Mouse (Mus musculus) left cerebral cortex, adult 11 months (tissue): ENCODE measurements around the gene Atp2c2.

Experiments
- DNase-seq: peaks from one replicate; pipeline ENCODE4 v3.0.0; 2022; ENCODE audit warnings: low spot score

Gene Atp2c2

DNA sequence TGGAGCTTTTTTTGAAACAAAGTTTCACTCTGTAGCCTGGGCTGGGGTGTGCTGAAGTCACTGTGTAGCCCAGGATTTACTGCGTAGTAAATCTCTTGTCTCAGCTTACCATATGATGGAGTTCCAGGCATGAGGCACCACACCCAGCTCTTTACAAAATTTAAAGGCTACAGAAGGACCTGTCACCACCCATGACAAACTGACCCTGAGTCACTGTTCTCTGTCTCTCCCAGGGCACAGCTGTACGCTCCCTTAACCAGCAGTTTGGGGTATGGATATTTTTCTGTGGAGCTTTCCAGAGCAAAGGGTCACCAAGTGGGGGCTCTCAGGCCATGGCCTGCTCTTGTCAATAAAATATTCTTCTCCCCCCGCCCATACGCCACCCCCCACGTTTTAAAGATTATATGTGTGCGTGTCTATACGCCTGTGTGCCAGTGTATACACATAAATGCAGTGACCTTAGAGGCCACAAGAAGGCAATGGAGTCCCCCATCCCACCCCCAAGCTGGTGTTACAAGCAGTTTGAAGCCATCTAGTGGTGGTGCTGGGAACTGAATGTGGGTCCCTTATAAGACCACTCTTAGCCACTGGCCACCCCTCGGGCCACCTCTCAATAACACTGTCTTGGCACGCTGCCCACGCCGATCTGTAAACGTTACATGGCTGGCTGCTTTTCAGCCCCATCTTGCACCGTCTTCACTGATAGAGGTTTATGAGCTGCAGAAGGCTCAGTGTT, 43.6 kb downstream of the Atp2c2 start:
- DNase-seq, result no peak

DNA sequence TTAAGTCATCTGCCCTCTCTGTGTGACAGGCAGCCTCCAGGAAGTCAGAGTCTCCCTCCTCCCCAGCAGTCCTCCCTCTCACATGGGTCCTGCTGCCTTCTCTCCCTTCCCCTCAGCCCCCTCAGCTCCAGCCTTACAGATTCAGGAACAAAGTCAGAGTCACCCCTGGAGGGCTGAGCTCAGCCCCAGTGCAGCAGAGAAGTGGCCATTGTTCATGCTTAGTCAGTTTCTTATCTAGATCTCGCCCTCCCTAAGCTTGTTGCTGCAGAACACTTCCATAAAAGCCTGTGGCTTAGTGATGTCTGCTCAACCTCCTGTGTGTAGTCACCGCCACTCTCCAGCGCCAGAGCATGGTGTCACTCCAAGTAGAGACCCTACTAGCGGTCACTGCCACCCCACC, 44.8 kb downstream of the Atp2c2 start:
- no peak for DNase-seq

DNA sequence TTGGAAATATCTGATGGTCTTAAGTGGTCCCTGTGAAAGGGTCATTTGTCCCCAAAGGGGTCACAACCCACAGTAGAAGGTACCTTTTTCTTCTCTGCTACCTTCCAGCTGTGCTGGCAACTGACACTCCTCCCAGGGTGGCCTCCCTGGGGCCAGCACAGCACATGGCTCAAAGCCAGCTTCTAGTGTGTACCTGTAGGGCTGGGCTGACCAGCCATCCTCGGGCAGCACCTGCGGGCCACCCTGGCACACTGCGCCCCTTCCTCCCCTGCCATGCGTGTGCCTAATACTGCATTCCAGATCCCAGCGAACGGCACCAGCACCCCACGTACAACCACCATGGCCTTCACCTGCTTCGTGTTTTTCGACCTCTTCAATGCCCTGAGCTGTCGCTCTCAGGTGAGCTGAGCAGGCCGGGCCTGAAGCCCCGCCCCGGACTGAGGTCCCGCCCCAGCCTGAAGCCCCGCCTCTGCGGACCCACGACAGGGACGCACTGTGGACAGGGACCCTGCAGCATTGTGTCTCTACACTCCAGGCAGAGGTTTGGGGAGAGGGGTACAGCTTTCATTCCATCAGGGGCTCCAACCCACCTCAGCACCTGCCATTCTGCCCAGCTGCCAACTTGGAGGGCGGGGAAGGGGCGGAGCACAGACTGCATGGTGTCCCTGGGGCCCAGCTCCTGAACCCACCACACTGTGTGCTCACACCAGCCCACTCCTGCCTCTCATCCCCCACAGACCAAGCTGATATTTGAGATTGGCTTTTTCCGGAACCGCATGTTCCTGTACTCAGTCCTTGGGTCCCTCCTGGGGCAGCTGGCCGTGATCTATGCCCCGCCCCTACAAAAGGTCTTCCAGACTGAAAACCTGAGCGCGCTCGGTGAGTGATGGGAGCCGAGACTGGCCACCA, 55.7 kb downstream of the Atp2c2 start:
- no peak for DNase-seq

DNA sequence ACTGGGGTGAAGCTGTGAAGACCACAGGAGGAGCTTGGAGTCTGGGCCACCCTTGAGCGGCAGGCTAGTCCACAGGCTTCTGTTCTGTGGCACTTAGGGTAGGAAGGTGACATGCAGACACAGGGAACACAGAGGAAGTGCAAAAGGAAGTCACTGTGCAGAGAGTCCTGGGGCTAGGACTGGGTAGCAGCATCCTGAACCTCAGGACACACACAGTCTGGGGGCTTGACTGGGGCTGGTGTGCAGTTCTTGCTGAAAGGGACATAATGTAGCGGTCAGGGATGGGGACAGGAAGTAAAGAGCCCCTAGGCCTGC, 56.3 kb downstream of the Atp2c2 start:
- no peak for DNase-seq

DNA sequence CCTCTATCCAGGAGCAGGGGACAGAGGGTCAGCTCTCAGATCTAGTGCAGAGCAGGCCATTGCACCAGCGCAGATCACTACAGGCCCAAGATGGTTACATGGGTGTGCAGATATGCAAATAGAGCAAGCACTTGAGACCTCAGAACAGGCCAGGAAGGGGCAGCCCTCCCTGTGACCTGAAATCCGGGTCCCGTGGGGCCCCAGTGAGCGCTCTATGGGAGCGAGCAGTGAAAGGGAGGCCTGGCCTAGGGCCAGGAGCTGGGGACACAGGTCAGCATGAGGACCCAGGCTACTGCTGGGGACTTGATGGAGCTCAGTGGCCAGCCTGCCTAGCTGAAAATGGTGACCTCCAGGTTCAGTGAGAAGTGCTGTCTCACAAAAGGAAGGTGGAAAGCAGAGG, 56.7 kb downstream of the Atp2c2 start:
- DNase-seq, result no peak

DNA sequence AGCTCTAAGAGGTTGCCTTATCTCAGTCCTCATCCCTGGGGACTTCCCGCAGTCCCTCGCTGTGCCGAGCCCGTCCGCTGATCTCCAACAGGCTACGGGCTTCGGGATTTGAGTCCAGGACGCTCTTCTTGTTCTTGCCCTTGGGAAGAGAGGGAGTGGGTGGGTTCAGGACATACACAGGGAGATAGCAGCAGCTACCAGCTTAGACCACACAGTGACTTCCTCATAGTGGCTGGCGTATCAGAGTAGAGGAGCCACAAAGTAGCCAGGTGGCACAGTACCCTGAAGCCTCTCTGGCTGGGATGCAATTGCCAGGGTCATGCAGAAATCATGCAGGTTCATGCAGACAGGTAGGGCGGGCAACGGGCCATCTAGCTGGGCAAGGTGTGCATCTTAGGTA, 61.9 kb downstream of the Atp2c2 start:
- no peak for DNase-seq

DNA sequence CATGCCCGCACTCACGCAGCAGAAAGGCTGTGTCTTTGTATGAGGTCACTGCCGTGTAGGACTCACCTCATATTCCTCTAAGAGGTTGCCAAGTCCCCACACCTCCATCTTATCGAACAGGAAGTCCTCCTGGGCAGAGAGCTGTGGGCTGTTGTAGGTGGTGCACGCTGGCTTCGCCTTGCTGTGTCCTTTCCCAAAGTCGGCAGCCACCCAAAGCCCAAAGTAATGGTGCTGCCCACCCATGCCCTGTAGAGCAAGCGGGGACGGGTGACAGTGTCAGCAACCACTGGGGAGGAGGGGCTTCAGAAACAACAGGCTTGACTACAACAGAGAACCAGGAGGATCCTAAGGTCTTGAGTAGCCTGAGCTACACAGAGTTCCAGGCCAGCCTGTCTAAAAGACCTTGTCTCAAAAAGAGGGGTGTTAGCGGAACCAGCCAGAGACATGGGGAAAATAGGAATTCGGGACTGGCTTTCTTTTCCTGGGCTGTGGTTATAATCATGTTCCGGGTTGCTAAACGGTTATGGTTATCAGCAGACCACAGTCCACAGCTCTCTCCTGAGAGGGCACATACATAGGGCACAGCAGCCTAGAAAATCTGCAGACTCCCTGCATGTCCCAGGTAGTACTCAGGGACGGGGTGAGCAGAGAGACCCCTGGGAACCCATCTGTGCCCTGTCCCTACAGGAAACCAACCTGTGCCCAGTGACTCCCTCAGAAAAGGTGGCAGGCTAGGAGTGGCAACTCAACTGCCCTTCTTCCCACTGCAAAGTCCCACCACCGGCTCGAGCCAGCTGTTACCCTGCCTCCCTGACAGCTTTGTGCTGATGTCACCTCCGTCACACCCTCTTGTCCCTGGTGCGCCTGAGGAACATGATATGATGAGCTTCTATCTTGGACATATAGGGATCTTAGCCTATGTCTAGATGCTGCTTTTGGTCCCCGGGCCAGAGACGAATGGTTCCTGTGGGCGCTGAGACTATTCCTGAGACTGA, 62.7 kb downstream of the Atp2c2 start:
- no peak for DNase-seq

DNA sequence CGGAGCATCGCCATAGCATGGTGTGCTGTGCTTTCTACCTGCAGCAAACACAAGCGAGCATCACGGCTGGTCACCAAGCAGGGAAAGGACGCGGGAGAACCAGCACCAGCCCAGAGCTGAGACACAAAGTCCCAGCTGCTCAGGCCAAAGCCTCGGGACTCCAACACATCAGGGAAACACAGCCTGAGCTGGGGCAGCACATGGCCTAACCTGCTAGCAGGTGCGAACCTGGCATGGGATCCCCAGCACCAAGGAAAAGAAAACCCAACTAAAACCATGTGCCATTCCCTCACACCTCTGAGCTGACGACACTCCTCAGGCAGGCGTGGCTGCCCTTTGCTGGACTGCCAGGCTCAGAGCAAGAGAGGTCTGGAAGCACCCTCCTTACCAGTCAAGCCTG, 65.5 kb downstream of the Atp2c2 start:
- DNase-seq, result no peak

DNA sequence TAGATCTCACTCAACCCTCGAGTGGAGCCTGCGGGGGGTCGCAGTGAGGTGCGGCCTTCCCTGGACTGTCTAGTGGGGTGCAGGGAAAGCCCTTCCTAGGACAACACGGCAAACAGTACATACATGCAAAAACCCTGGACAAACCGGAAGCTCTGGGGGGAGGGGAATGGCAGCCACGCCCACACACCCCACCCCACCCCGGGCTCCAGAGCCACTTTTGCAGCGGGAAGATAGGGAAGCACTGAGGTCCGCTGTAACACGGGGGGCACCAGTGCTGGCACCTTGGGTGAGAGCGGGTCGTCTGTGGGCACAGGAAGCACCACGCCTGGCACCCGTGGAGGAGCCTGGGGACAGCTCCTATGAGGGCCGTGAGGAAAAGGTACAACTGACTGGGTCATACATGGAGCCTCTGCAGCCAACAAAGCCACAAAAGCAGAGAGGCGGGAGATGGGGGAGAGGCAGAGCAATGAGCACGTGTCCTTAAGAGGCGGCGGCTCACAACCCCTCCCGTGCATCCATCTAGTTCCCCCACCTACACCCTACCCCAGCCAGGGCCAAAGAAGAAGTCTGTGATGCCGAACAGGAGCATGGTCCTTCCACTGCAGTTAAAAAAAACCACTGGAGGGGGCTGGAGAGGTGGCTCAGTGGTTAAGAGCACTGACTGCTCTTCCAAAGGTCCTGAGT, 66.1 kb downstream of the Atp2c2 start:
- DNase-seq, result no peak

DNA sequence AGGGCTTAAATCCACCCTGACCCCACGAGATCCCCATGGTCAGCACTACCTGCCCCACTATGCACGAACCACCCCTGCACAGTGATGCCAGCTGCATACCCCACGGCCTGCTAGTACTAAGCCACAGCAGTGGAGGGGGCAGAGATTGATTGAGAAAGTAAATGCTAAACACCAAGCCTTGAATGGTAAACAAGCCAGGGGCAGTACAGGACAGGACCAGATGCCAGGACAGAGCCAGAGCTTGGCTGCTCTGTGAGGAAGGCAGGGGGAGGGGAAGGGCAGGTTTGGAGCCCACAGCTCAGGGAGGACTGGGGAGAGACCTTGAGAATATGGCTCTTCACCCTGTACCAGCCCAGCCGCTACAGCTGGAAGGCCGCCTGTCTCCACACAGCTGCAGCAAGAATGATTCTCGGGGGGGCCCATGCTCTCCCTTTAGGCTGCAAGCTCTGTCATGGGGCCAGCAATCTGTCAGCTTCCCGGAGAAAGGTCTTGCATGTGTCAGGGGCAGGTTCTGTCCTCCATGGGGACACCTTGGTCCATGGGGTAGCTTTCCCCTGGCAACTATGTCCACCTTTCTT, 76.9 kb downstream of the Atp2c2 start:
- DNase-seq, result no peak

DNA sequence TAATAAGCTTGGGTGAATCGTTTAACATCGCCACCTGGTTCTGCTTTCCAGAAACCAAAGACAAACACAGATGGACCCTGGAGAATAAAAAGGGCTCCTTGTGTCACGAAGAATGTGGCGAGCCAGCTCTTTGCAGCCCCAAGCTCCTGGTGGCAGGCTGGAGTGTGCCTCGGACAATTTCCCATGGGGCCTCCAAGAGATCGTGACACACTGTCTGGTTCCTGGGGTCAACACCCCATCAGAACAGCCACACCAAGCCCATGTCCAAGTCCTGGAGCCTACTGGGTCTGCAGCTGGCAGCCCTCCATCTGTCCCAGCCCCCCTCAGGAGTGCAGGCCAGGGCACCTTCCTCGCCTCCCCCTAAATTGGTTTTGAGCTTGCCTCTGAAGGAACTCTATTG, 78.0 kb downstream of the Atp2c2 start:
- DNase-seq, result no peak

DNA sequence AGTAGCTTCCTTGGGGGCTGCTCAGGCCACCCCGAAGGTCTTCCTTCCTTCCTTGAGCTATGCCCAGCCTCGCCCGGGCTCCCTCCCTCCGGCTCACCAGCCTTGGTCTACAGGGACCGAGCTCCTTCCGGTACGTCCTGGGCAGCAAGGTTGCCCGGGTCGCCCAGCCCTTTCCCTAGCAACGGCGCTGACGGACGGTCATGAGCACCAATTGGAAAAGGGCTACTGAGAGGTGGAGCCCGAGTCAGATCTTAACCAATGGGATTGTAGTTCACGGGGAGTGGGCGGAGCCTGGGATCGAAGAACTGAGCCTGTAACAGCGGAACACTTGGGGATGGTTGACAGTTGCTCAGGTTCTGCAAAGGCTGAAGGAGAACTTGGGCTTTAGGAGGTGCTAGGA, 78.5 kb downstream of the Atp2c2 start, which contains the start of gene Tldc1:
Gene Tldc1, minus strand, starts transcription at position 154 of the 400 bp plus-strand sequence.
- DNase-seq, result peak; percentile 99

DNA sequence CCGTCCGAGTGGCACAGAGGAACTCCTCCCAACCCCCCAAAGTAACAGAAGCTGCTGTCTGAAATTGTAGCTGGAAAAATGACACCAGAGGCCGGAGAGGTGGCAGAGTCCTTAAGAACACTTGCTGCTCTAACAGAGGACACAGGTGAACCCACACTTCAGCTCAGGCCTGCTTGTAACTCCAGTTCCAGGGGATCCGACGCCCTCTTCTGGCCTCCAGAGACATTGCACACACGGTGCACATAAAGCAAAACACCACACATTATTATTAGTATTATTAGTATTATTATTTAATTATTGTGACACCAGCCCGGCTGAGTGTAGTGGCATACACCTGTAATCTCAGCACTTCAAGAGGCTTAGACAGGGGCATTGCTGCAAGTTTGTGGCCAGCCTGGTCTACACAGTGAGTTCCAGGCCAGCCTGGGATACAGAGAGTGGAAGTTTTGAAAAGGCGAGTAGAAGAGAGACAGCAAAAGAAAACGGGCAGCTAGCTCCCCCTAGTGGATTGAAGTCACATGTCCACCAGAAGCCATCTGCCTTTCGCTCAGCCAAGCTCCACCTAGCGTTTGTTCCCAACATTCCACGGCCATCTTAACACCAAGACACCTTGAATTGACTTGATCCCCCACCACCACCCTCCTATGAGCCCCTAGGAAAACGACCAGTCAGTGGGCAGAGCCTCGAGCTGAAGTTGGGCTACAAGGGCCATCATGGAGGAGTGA, 79.4 kb downstream of the Atp2c2 start:
- peak; percentile 73 for DNase-seq

DNA sequence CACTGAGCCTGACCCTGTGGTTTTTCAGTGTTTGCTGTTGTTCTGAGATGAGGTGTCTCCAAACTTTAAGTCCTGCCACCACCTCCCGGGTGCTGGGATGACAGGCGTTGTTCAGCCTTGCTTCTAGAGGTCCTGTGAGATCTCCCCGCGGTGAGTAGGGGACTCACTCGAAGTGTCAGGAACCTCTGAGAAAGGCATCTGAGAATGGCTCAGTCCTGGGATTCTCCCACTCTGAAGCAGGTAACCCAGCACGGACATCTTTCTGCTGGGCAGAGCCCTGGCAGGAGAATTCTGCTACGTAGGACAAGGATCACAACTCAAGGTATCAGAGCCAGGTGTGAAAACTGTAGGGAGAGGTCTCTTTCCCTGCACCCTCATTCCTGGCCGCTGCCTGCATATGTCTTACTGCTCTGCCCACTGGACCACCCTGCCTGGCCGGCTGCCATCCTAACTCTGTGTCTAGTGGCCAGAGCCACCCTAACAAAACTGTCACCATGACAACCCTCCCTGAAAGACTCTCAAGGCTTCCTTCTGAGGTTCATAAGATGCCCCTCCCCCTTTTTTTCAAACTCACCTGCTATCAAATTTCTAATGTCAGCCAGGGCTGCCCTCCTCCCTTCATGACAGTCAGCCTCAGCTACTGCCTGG, 80.7 kb downstream of the Atp2c2 start:
- DNase-seq, result no peak

DNA sequence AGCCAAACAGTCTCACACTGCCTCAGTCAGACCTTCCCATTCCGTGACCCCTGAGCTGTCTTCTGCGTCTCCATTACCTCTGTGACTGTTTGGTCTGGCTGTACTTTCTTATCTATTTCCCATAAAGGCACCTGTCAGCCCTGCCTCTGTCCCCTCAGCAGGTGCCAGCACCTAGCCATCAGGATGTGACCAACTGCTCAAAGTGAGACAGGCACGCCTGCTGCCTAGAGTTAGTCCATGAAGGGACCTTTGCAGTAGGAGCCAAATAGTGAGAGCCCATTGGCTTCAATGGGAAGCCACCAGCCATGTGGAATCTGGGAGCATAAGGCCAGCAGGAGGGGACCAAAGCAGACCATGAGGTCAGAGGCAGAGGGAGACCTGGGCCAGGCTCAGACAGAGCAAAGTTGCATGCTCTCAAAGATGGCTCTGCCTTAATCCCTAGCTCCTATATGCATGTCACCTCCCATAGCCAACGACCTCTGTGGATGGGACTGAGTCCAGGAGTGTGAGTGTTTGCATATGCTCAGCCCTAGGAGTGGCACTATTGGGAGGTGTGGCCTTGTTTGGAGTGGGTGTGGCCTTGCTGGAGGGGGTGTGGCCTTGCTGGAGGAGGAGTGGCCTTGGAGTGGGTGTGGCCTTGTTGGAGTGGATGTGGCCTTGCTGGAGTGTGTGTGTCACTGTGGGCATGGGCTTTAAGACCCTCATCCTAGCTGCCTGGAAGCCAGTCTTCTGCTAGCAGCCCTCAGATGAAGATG, 81.5 kb downstream of the Atp2c2 start:
- no peak for DNase-seq

DNA sequence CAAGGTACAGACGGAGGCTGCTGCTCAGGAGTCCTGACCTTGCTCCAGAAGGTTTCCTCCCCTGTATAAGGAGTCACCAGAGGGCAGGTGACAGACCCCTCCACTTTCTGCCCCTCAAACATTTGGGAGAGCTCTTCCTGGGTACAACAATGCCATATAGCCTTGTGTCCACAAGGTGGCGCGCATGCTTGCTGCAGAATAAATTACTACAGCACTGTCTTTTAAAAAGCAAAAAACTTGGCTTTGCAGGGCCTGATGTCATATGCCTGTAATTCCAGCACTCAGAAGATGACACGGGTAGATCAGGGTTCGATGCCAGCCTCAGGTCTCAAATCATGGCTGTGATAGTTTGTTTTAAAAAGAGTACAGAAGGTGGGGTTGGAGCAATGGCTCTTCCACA, 82.9 kb downstream of the Atp2c2 start:
- DNase-seq, result peak; percentile 66

DNA sequence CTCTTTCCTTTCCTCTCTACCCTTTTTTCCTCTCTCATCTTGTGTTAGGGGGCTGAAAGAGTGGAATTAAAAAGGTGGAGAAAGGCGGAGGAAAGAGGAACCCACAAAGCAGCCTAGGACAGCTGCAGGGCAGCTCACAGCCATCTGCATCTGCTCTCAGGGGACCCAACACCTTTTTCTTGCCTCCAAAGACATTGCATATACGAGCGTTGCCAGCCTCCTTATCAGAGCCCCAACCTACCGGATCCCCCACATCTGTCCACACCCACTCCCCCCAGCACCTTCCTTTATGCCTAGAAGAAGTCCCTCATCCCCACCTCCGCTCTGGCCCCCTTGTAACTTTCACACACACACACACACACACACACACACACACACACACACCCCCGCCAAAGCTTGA, 83.8 kb downstream of the Atp2c2 start:
- DNase-seq, result no peak

DNA sequence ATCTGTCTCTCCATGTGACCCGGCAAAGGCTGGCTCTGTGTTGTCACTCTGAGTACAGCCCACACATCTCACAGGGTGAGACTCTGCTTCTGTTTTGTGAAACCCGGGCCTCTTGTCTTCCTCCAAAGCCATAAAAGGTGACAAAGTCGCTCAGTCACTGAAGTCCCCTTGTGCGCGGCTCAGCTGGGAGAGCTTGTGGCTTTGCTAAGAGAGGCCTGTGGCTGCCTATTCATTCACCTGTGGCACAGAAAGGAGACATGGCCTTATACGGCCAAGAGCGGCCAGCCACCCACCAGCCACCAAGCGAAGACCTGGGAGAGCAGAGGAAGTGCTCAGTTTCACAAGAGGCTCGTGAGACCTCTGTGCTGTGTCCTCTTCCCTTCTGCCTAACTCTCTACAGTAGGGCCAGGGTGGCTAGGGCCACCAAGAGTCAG, 84.3 kb downstream of the Atp2c2 start:
- no peak for DNase-seq

DNA sequence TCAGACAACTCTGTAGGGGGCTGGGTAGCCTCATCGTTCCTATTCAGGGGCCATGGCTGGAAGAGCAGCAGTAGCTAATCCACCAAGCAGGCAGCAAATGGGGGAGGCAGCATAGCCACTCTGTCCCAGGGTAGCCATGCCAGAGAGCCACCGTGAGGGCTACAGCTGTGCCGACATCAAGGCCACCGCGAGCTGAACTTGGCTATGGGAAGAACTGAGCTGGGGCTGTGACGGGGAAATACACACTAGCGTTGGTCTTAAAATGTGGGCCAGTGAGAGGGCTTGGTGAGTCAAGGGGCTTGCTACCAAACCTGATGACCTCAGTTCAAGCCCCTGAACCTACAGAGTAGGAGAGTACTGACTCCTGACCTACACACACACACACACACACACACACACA, 84.9 kb downstream of the Atp2c2 start:
- DNase-seq, result no peak
